Mouse (Mus musculus): ENCODE measurements around the gene Ptpn11.

DNA sequence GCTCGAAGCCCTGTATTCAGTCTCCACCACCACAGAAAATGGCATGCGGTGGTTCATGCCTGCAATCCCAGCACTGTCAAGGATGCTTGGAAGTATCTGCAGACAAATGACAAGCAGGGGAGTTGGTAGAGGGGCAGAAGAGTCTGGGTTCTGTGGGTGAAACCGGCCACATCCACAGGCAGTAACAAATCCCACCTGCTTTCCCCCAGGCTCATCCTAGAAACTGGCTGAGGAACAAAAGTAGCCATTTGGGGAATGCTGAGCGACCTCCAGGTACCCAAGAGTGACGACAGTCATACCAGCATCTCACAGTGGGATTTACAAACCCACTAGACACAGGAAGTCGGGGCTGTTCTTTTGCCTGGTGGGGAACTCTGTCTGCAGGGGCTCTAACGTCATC is 103.5 kb downstream of the Ptpn11 start:
- TF ChIP-seq CTCF (IDR thresholded peaks at IDR 0.05; ENCODE audit: control insufficient read depth, insufficient read depth, insufficient replicate concordance, low read depth, low read length), result no peak
- no peak for TF ChIP-seq POLR2A (IDR thresholded peaks at IDR 0.05; ENCODE audit: control insufficient read depth, low read depth, low read length)

All from testis, adult 2 months (tissue).